Mouse (Mus musculus) bone marrow, adult 2 months (tissue): ENCODE results near the gene Hist1h4a. TPM values are rescaled to one million over a fixed set of nuclear protein-coding genes. Genes with fewer than 3 reads are reported as not detected.
A peak's percentile ranks its signal among the peaks of the same experiment; 100 is the strongest.

ENCODE experiments used
- H3K27ac ChIP-seq: fragments of 200-500 bp; 2 replicates; pipeline ENCODE4 v1.5.1; 2012; ENCODE audit warnings: low read depth, mild to moderate bottlenecking, control low read depth, inconsistent platforms, low read length; ENCODE audit not compliant: control insufficient read depth, poor library complexity, insufficient read depth
- H3K4me1 ChIP-seq: fragments of 200-500 bp; 2 replicates; pipeline ENCODE4 v1.6.1; 2011; ENCODE audit warnings: low read length; ENCODE audit not compliant: control insufficient read depth, insufficient read depth
- H3K4me3 ChIP-seq: fragments of 200-500 bp; replicated peaks from 2 replicates; pipeline ENCODE3; 2011; ENCODE audit warnings: mild to moderate bottlenecking, low read depth, low read length, control low read depth; ENCODE audit not compliant: control insufficient read depth
- CTCF ChIP-seq: fragments of 200-500 bp; IDR thresholded peaks from 2 replicates; pipeline ENCODE4 v1.5.1; 2011; ENCODE audit warnings: low read length, control low read depth; ENCODE audit not compliant: control insufficient read depth, insufficient read depth
- POLR2A ChIP-seq: fragments of 200-500 bp; IDR thresholded peaks from 2 replicates; pipeline ENCODE4 v1.6.1; 2011; ENCODE audit warnings: low read depth, mild to moderate bottlenecking, control low read depth, low read length, borderline replicate concordance; ENCODE audit not compliant: control insufficient read depth
- WGBS: fragments of 180-500 bp; shearing (Covaris S2); methylation state at CpG from one replicate; pipeline ENCODE4 v1.1.7; 2018; 5-methylcytosine and 5-hydroxymethylcytosine counted together
- polyA plus RNA-seq: library from polyadenylated mRNA; stranded (reverse); fragments of >200 nt; gene quantifications from 2 replicates; pipeline ENCODE4 v1.2.4, GENCODE M21; 2011; ENCODE audit warnings: low replicate concordance; ENCODE audit not compliant: missing spikeins, insufficient read depth, insufficient read length

The Hist1h4a gene
- polyA plus RNA-seq, 1 experiment = 98.3 TPM

DNA sequence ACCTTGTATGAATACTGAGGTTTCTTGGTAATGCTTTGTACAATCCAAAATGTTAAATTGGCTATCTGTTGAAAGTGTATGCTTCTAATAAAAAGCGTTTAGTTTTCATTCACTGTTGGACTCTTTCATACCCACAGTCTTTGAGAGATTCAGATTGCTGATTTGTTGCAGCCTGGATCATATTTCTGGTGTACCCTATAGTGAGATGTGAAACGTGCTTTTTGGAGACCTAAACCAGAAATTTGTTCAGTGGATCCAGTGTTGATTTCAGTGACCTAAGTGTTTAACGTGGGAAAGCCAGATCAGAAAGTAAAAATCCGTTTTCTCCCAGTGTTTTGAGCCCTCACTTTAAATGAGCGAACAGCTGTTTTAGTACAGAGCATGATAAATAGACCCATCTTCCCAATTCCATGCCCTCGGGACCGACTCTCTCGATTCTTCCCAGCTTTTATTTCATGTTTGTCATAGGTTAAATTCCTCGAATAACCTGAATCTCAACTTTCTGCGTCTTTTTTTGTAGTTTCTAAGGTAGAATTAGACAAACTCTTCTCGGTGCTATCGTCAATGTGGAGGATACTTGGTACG lies 20.7 kb downstream of the Hist1h4a start:
- Histone ChIP-seq H3K27ac (peak overlapping the region; percentile 98; the same call in 1 of the 2 replicates), H3K4me3 (peak overlapping the region; percentile 67), H3K4me1 (no peaks in the 10 kb centered on the region; the same call in 1 of the 2 replicates)
- TF ChIP-seq CTCF = no peak
- TF ChIP-seq POLR2A = no peak
- 28% methylated on average over 13 of the region's 13 CpGs for WGBS

DNA sequence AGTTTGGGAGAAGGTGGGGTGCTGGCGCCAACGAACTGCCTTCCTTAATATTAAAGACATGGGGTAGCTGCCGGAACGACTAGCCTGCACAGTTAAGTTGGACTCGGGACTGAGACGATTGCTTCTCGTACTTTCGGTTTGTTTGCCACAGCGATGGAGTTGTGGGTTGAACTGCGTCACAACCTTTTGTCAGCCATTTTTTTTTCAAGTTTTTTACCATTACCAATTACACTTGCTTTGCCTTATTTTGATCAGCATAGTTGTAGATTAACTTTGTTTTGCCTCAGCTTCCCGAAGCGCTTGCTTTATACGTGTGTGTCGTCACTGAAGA lies 21.1 kb downstream of the Hist1h4a start:
- TF ChIP-seq POLR2A = no peak
- TF ChIP-seq CTCF = no peak
- under 1% methylated on average over 14 of the region's 14 CpGs for WGBS
- Histone ChIP-seq H3K4me1 (no peaks in the 10 kb centered on the region; the same call in 1 of the 2 replicates), H3K27ac (peak overlapping the region; percentile 98), H3K4me3 (peak overlapping the region; percentile 67)

DNA sequence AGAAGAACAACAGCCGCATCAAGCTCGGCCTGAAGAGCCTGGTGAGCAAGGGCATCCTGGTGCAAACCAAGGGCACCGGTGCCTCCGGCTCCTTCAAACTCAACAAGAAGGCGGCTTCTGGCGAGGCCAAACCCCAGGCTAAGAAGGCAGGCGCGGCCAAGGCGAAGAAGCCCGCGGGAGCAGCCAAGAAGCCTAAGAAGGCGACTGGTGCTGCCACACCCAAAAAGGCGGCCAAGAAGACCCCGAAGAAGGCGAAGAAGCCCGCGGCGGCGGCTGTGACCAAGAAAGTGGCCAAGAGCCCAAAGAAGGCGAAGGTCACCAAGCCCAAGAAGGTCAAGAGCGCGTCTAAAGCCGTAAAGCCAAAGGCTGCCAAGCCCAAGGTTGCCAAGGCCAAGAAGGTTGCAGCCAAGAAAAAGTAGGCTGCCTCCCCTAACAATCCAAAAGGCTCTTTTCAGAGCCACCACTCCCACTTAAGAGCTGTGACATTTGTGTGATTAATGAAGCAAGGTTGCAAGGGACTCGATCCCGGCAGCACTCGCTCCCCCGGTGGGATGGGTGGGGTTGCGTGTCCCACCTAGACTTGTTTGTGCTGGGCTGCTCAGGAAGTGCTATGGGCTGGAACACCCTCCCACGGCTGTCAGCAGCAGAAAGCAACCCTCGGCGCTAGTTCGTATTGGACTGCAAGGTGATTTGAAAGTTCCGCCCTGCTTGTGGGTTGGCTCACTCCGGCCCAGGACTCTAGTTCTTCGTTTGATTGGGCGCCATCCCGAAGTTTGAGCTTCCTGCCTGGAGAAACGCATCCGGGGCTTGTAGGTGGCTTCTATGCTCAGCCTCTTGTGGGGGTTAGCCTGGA lies 21.7 kb downstream of the Hist1h4a start:
- no peaks in the 10 kb centered on the region; the same call in 1 of the 2 replicates for H3K4me1 ChIP-seq
- TF ChIP-seq CTCF (no peak), POLR2A (peak; percentile 98)
- H3K27ac ChIP-seq = peak overlapping the region; percentile 98
- WGBS = under 1% methylated on average over 39 of the region's 39 CpGs
- peak overlapping the region; percentile 67 for H3K4me3 ChIP-seq

DNA sequence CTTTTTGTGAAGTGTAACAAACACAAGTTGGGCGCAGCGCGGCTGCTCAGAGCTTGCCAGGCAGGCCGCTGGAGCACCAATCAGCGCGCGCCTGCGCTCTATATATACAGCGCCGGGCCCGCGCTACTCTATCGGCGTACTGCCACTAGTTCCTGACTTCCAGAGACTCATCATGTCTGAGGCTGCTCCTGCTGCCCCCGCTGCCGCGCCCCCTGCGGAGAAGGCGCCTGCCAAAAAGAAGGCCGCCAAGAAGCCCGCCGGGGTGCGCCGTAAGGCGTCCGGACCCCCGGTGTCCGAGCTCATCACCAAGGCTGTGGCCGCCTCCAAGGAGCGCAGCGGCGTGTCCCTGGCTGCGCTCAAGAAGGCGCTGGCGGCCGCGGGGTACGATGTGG lies 22.4 kb downstream of the Hist1h4a start, which contains the start of gene Hist1h1c:
Gene Hist1h1c (plus strand): TSS at position 132 of the 392 bp plus-strand sequence.
- Histone ChIP-seq H3K27ac (peak within 1 kb of the TSS; percentile 98), H3K4me1 (no peaks in the 10 kb centered on the region; the same call in 1 of the 2 replicates), H3K4me3 (peak within 1 kb of the TSS; percentile 67)
- under 1% methylated on average over 38 of the region's 38 CpGs for WGBS
- TF ChIP-seq CTCF (0 out of 2 replicates have a peak, but pooled peaks have one; percentile 6), POLR2A (peak; percentile 99)

DNA sequence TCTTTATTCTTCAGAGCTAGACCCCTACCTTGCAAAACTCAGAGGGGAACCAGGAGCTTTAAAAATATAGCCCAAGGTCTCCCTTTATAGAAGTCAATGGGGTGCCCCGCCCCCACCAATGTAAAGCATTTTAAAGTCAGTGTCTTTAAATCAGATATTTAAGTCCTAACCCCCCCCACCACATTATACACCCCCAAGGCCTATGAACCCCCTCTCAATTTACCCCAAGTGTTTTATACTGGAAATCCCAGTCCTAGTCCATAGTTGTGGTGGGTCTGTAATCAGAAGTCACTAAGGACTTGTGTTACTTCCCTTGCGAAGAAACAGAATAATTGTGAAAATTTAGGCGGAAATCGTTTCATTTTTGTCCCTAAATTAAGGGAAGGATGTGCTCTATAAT lies 23.0 kb downstream of the Hist1h4a start:
- WGBS = 19% methylated on average over 4 of the region's 4 CpGs
- H3K4me3 ChIP-seq = no peak overlapping the region

DNA sequence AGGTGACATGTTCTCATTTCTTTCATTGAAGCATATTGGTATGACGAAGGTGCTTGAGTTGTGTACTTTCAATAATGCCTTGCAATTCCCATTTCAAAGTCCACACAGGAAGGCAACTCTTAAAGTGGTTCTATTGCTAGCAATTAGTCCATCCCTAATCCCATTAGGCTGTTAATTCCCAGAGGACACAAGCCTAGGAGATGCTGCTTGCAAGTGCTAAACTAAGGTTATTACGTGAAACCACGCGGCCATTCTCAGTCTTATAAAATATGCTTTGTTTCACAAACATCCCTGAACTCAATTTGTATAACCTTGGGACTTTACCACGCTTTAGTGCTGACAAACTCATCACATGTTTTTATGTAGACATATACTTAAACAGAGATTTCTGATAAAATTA lies 23.9 kb downstream of the Hist1h4a start:
- Histone ChIP-seq H3K4me3 (no peak overlapping the region), H3K4me1 (no peaks in the 10 kb centered on the region), H3K27ac (no peak overlapping the region)
- TF ChIP-seq POLR2A (no peak), CTCF (no peak)
- 92% methylated on average over 5 of the region's 5 CpGs for WGBS

More for the DNA sequence above, 23.0 kb downstream of the Hist1h4a start:
- TF ChIP-seq CTCF (no peak), POLR2A (no peak)
- H3K4me1 ChIP-seq = no peaks in the 10 kb centered on the region; the same call in 1 of the 2 replicates
- H3K27ac ChIP-seq = no peak overlapping the region; the same call in 1 of the 2 replicates

DNA sequence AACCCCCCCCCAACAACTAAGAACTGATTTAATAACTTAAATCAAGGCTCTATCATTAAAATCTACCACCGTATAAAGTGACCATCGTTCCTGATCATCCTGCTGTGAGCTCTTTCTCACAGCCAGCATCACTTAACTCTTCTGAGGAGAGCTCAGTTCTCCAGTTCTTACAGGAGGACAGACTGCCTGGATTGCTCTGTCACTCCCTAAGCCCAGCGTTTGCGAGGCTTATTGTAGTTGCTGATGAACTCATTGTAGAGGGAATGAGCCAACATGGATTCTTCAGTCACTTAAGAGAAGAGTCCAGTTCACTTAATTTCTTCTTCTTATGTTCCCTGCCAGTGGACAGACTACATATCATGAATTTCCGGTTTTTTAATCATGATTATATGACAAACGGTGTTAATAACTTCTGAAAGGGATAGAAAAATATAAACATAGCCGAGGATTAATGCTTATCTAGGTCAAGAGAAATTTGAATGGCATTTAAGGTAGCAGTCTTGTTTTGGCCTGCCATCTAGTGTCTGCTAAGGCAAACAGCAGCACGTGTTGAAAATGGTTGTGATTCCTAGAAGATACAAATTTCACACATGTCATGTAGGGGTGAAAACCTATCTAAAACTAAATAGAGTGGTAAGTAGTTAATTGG lies 28.8 kb downstream of the Hist1h4a start:
- TF ChIP-seq CTCF (peak; percentile 7; the same call in 1 of the 2 replicates), POLR2A (no peak)
- 27% methylated on average over 8 of the region's 8 CpGs for WGBS
- Histone ChIP-seq H3K4me1 (peaks cover 6% of the 10 kb centered on the region; the same call in 1 of the 2 replicates), H3K4me3 (no peak overlapping the region), H3K27ac (no peak overlapping the region)

DNA sequence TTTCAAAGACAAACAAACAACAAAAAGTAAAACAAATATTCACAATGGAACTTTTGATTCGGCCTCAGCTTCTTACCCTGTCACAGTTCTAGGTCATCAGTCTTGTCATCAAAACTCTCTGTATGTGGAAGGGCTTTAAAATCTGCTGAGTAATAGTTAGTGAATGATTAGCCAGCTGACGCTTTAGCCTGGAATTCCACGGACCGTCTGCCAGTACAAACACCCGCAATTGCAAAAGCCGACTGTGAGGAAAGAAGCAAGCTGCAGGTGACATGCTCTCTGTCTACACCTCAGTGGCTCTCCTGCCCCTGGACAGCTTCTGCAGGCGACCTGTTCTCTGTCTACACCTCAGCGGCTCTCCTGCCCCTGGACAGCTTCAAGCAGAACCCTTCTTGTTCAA lies 30.6 kb downstream of the Hist1h4a start:
- no peak overlapping the region for H3K27ac ChIP-seq
- TF ChIP-seq CTCF (no peak), POLR2A (no peak)
- H3K4me1 ChIP-seq = peaks cover 6% of the 10 kb centered on the region; the same call in 1 of the 2 replicates
- H3K4me3 ChIP-seq = no peak overlapping the region
- WGBS = 56% methylated on average over 8 of the region's 8 CpGs
